Mouse (Mus musculus) liver, postnatal 0 days (tissue): ENCODE data around the gene Ldlr. TPM values are rescaled to one million over a fixed set of nuclear protein-coding genes. Genes with fewer than 3 reads are reported as not detected.
A peak's percentile ranks its signal among the peaks of the same experiment; 100 is the strongest.

Experiments used
- ATAC-seq: fragments of 200-750 bp; cut with Nextera tagmentation; 2 replicates; pipeline ENCODE4 v1.8.0; 2017; ENCODE audit warnings: mild to moderate bottlenecking, moderate library complexity
- DNase-seq: peaks from one replicate; pipeline ENCODE4 v3.0.0-alpha.2; 2016
- H3K27ac ChIP-seq: fragments of 300-500 bp; sonication (generic); 2 replicates; pipeline ENCODE4 v1.5.1; 2014; ENCODE audit warnings: antibody characterized with exemption, moderate library complexity, mild to moderate bottlenecking, low read depth
- H3K27me3 ChIP-seq: fragments of 300-500 bp; sonication (generic); 2 replicates; pipeline ENCODE4 v1.6.1; 2014; ENCODE audit warnings: low read length, control low read depth, mixed read lengths; ENCODE audit not compliant: insufficient read depth
- H3K36me3 ChIP-seq: fragments of 300-500 bp; sonication (generic); replicated peaks from 2 replicates; pipeline ENCODE4 v1.6.1; 2014; ENCODE audit warnings: mild to moderate bottlenecking, control low read depth, low read length, moderate library complexity, mixed read lengths; ENCODE audit not compliant: insufficient read depth
- H3K4me1 ChIP-seq: fragments of 300-500 bp; sonication (generic); 2 replicates; pipeline ENCODE4 v1.6.1; 2014; ENCODE audit warnings: antibody characterized with exemption, mild to moderate bottlenecking, control low read depth; ENCODE audit not compliant: insufficient read depth
- H3K4me2 ChIP-seq: fragments of 300-500 bp; sonication (generic); 2 replicates; pipeline ENCODE4 v1.6.1; 2014; ENCODE audit warnings: low read depth, mild to moderate bottlenecking, low read length, moderate library complexity, mixed read lengths
- H3K4me3 ChIP-seq: fragments of 300-500 bp; sonication (generic); 2 replicates; pipeline ENCODE4 v1.5.1; 2014; ENCODE audit warnings: low read depth, low read length
- H3K9ac ChIP-seq: fragments of 300-500 bp; sonication (generic); replicated peaks from 2 replicates; pipeline ENCODE4 v1.6.1; 2014; ENCODE audit warnings: mild to moderate bottlenecking, moderate library complexity
- H3K9me3 ChIP-seq: fragments of 300-500 bp; sonication (generic); 2 replicates; pipeline ENCODE4 v1.6.1; 2016; ENCODE audit warnings: mild to moderate bottlenecking, control low read depth, low read length, mixed read lengths
- CTCF ChIP-seq: sonication (generic); IDR thresholded peaks from 2 replicates; pipeline ENCODE4 v1.5.1; 2016; ENCODE audit warnings: antibody characterized with exemption, low read depth
- EP300 ChIP-seq: IDR thresholded peaks from 2 replicates; pipeline ENCODE4 v1.6.1; 2016; ENCODE audit warnings: antibody characterized with exemption, low read depth, mild to moderate bottlenecking
- WGBS: fragments of 180-500 bp; shearing (Covaris S2); extraction: QIAGEN DNeasy Blood & Tissue Kit; methylation state at CpG from one replicate; pipeline ENCODE4 v1.1.7; 2014; ENCODE audit not compliant: insufficient replicate concordance; 5-methylcytosine and 5-hydroxymethylcytosine counted together
- polyA plus RNA-seq: library from polyadenylated mRNA; unstranded; fragments of >200 nt; fragmentation: Nextera tagmentation; extraction: Ambion mirVana; gene quantifications from 2 replicates; pipeline ENCODE4 v1.2.1, GENCODE M21; 2015

Gene Ldlr
- polyA plus RNA-seq, 1 experiment from 2014 or later, result 13.2 TPM

DNA sequence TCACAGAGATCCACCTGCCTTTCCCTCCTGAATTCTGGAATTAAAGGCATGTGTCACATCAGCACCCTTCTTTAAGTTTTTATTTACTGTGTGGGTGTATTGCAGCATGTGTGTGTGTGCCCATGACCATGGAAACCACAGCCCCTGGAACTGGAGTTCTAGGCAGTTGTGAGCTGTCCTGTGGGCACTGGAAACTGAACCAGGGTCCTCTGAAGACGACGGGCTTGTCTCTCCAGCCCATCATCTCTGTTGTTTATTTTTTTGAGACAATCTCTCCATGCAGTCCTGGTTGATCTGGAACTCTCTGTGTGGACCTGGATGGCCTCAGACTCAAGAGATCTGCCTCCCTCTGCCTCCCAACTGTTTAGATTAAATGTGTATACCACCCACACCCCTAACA lies 6.3 kb upstream of the Ldlr start:
- DNase-seq (no peak), ATAC-seq (no peak)
- 73% methylated on average over 2 of the region's 2 CpGs for WGBS
- H3K9ac ChIP-seq, result no peak overlapping the region
- no peak overlapping the region for H3K27ac ChIP-seq
- no peak overlapping the region for H3K4me3 ChIP-seq
- no peaks in the 10 kb centered on the region for H3K36me3 ChIP-seq
- TF ChIP-seq EP300, result no peak
- TF ChIP-seq CTCF, result no peak
- H3K9me3 ChIP-seq, result no peaks in the 10 kb centered on the region
- H3K27me3 ChIP-seq, result no peaks in the 10 kb centered on the region
- peaks cover 9% of the 10 kb centered on the region for H3K4me1 ChIP-seq
- H3K4me2 ChIP-seq, result no peak overlapping the region

DNA sequence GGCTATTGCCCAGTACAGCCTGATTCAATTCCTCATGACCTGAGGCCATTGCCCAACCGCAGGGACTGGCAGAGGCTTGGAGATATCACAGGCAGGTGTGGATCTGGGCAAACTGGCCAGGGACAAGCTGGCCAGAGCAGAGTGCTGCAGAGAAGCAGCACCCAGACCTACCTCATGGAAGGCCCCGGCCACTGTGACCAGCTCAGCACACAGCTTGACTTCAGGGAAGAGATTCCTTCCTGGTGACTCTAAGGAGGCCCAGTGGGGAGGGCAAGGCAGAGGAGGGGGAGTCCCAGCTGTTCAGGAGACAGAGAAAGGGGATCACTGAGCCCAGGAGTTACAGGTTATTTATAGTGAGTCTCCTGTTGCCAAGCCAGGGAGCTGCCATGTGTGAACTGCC lies 2.2 kb upstream of the Ldlr start:
- Histone ChIP-seq H3K9me3 (no peaks in the 10 kb centered on the region), H3K4me2 (no peak overlapping the region), H3K36me3 (no peaks in the 10 kb centered on the region), H3K4me3 (no peak overlapping the region), H3K27ac (no peak overlapping the region), H3K4me1 (peaks cover 20% of the 10 kb centered on the region), H3K9ac (no peak overlapping the region), H3K27me3 (no peaks in the 10 kb centered on the region)
- ATAC-seq, result no peak
- 78% methylated on average over 2 of the region's 2 CpGs for whole genome bisulfite sequencing
- TF ChIP-seq EP300 (no peak), CTCF (no peak)
- no peak for DNase-seq

DNA sequence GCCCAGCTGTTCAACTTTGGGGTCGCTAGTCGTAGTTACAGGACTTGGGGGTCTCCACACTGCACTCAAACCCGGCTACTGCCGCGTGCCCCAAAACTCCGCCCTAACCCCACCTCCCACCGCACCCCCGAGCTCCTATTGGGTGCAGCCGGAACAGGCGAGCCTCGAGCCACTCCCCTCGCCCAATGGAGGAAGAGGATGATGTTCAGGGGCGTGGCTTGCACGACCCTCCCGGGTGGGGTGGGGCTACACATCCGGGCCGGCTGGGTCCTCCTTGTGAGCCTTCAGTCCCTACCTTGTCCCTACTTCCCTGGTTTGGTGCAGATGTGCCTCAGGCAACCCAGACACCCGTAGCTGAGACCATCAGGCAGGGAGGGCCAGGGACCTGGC lies 859 bp downstream of the Ldlr start:
- no peaks in the 10 kb centered on the region for H3K27me3 ChIP-seq

DNA sequence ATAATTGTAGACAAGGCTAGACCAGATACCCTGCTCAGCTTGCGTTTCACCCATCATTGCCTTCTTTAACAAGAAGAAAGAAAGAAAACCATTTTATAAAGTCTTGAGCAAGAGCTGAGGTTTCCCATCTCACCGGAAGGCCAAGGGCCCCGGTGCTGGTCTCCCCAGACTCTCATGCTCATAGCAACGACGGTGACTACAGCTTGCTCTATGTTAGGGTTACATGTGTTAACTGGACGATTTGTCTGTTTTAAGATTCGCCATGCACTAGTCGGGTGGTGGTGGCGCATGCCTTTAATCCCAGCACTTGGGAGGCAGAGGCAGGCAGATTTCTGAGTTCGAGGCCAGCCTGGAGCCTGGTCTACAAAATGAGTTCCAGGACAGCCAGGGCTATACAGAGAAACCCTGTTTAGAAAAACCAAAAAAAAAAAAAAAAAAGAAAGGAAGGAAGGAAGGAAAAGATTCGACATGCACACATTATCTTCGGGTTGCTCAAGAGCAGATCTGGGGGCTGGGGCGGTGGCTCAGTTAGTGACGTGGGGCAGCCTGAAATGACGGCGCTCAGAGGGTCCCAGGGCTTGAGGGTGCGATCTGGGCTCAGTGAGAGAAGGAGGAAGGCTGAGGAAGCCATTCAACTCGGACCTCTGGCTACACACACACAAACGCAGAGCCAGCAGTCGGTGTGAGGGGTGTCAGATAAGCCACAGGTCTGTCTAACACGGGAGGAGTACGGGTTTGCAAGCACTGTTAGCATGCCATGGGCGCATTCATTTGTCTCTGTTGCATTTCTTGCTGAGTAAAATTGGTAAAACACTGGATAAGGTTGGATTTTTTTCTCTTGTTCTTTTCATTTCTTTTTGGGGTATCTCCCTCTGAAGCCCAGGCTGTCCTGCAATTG lies 2.2 kb downstream of the Ldlr start:
- Histone ChIP-seq H3K27me3 (no peaks in the 10 kb centered on the region), H3K4me3 (peak overlapping the region; percentile 77), H3K9me3 (no peaks in the 10 kb centered on the region), H3K4me2 (peak overlapping the region; percentile 95), H3K9ac (peak overlapping the region; percentile 81), H3K36me3 (peaks cover 5% of the 10 kb centered on the region; the same call in 1 of the 2 replicates), H3K4me1 (peaks cover 43% of the 10 kb centered on the region), H3K27ac (peak overlapping the region; percentile 96)
- TF ChIP-seq EP300, result no peak
- no peak for TF ChIP-seq CTCF
- DNase-seq, result no peak
- no peak for ATAC-seq
- WGBS, result 24% methylated on average over 23 of the region's 23 CpGs

More for the DNA sequence above, 859 bp downstream of the Ldlr start:
- Histone ChIP-seq H3K4me1 (peaks cover 37% of the 10 kb centered on the region), H3K4me3 (peak overlapping the region; percentile 77), H3K9me3 (no peaks in the 10 kb centered on the region), H3K4me2 (peak overlapping the region; percentile 95), H3K9ac (peak overlapping the region; percentile 81), H3K36me3 (peaks cover 3% of the 10 kb centered on the region; the same call in 1 of the 2 replicates), H3K27ac (peak overlapping the region; percentile 96)
- no peak for TF ChIP-seq CTCF
- TF ChIP-seq EP300, result no peak
- 2% methylated on average over 16 of the region's 18 CpGs for WGBS
- DNase-seq (peak; percentile 94), ATAC-seq (peak; percentile 86)

DNA sequence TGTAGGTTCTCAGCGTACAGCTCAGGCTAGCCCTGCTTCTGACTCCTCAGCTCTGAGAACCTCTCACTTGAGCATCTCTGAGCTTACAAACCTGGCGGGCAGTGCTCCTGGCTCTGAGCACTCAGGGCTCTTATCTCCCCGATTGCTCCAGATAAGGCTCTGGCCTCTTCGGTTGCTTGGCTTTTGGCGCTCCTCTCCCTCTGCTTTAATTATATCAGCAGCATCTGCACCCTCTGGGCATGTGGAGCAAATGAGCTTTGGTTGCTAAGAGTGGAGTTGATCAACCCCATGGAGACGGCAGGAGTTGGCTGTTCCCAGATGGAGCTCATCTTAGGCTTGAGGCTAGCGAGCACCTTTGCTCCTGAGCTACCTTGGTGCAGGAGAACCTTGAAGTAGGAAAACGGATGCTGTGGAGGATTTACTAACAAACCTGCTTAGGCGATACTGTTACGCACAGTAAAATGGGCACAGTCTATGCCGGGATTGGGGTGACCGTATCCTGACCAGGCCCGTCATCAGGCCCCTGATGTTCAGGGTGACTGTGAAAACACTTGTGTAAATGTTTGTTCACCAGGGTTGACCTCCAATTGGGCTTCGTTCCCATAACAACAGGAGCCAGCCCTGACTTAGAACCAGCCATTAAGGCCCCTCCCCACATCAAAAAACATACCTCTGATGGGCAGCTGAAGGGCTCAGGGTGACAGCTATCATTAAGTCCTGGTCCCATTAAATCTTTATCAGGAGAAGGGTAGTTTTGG lies 3.1 kb downstream of the Ldlr start:
- peak overlapping the region; percentile 96 for H3K27ac ChIP-seq
- DNase-seq (no peak), ATAC-seq (peak; percentile 16)
- peaks cover 43% of the 10 kb centered on the region for H3K4me1 ChIP-seq
- peak overlapping the region; percentile 81 for H3K9ac ChIP-seq
- peak overlapping the region; percentile 95 for H3K4me2 ChIP-seq
- TF ChIP-seq CTCF (no peak), EP300 (no peak)
- no peaks in the 10 kb centered on the region for H3K27me3 ChIP-seq
- 59% methylated on average over 14 of the region's 14 CpGs for WGBS
- peak overlapping the region; percentile 77 for H3K4me3 ChIP-seq
- H3K9me3 ChIP-seq, result no peaks in the 10 kb centered on the region
- peaks cover 11% of the 10 kb centered on the region; the same call in 1 of the 2 replicates for H3K36me3 ChIP-seq

DNA sequence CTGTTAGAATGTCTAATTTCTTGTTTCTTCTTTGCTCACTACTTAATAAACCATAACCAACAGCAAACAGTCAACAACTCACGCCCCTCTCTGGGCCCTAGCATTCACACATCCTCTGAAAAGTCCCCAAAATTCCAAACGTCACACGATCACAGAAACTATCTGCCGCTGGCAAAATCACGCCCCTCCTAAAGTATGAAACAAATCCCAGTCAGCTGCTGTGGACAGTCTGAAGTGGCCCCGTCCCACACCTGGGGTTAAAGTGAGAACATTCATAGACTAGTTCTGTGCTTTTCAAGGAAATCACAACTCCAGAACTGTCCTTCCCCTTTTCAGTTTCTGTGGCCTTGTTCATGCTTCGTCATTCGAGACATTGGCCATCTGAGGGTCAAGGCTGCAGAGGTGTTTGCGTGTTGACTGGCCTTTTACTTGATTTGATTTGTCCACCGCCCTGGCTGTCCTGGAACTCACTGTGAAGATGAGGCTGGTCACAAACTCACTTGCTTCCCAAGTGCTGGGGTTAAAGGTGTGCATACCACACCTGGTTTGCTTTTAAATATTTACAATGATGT lies 5.1 kb downstream of the Ldlr start:
- no peak for ATAC-seq
- Histone ChIP-seq H3K4me1 (peaks cover 43% of the 10 kb centered on the region), H3K9ac (no peak overlapping the region), H3K36me3 (peaks cover 27% of the 10 kb centered on the region), H3K27ac (peak overlapping the region; percentile 96), H3K4me3 (no peak overlapping the region), H3K4me2 (no peak overlapping the region), H3K27me3 (no peaks in the 10 kb centered on the region), H3K9me3 (no peaks in the 10 kb centered on the region)
- DNase-seq, result no peak
- TF ChIP-seq CTCF (no peak), EP300 (no peak)
- WGBS, result 64% methylated on average over 10 of the region's 10 CpGs
